Mouse (Mus musculus) C2C12 (cell line): Measurements from ENCODE around the gene Rpn2. TPM values are rescaled to one million over a fixed set of nuclear protein-coding genes. Genes with fewer than 3 reads are reported as not detected.

Experiments used
- H3K27me3 ChIP-seq: one replicate; pipeline ENCODE4 v1.6.1; 2011; ENCODE audit not compliant: control insufficient read depth, insufficient read depth, insufficient read length
- H3K36me3 ChIP-seq: one replicate; pipeline ENCODE4 v1.6.1; 2011; ENCODE audit not compliant: control insufficient read depth, insufficient read depth
- H3K4me3 ChIP-seq: one replicate; pipeline ENCODE4 v1.5.1; 2011; ENCODE audit warnings: mild to moderate bottlenecking, control low read depth; ENCODE audit not compliant: poor library complexity, insufficient read depth, severe bottlenecking
- H3K79me2 ChIP-seq: one replicate; pipeline ENCODE4 v1.6.1; 2011; ENCODE audit not compliant: control insufficient read depth, insufficient read depth
- H3K79me3 ChIP-seq: one replicate; pipeline ENCODE4 v1.6.1; 2011; ENCODE audit warnings: low read depth, control low read depth
- H3ac ChIP-seq: one replicate; pipeline ENCODE3; 2011; ENCODE audit warnings: low read depth; ENCODE audit not compliant: control insufficient read depth, insufficient read length
- CEBPB ChIP-seq: IDR thresholded peaks from one replicate; pipeline ENCODE4 v1.6.1; 2011; ENCODE audit warnings: low read depth, mild to moderate bottlenecking, control low read depth, moderate library complexity
- CTCF ChIP-seq: IDR thresholded peaks from one replicate; pipeline ENCODE4 v1.5.1; 2011; ENCODE audit not compliant: control insufficient read depth, insufficient read depth, insufficient read length
- FOSL1 ChIP-seq: IDR thresholded peaks from one replicate; pipeline ENCODE4 v1.8.0; 2011; ENCODE audit warnings: mild to moderate bottlenecking, low read length; ENCODE audit not compliant: poor library complexity, insufficient read depth, severe bottlenecking
- MAX ChIP-seq: IDR thresholded peaks from one replicate; pipeline ENCODE4 v1.6.1; 2011; ENCODE audit warnings: mild to moderate bottlenecking, control low read depth
- MYOD1 ChIP-seq: IDR thresholded peaks from one replicate; pipeline ENCODE4 v1.6.1; 2011; ENCODE audit warnings: low read depth; ENCODE audit not compliant: control insufficient read depth, insufficient read length
- MYOG ChIP-seq: IDR thresholded peaks from one replicate; pipeline ENCODE4 v1.6.1; 2011; ENCODE audit not compliant: control insufficient read depth, insufficient read length; ENCODE audit errors: extremely low read depth
- USF1 ChIP-seq: IDR thresholded peaks from one replicate; pipeline ENCODE4 v1.6.1; 2011; ENCODE audit warnings: low read depth, mild to moderate bottlenecking, control low read depth, moderate library complexity
- polyA plus RNA-seq: library from polyadenylated mRNA; unstranded; fragments of >200 nt; fragmentation: generic; extraction: Trizol; gene quantifications from one replicate; pipeline ENCODE4 v1.2.1, GENCODE M21; 2012; ENCODE audit warnings: missing spikeins

Gene Rpn2
- polyA plus RNA-seq, 1 experiment: 210 TPM

- Histone ChIP-seq H3K79me2 (no peaks in the 10 kb centered on the region), H3K27me3 (peaks cover 33% of the 10 kb centered on the region), H3K36me3 (no peaks in the 10 kb centered on the region), H3K4me3 (no peak overlapping the region), H3K79me3 (no peaks in the 10 kb centered on the region), H3ac (no peak overlapping the region)
- TF ChIP-seq CEBPB (no peak), MYOD1 (no peak)
Observed at GRCm38 (mm10) chr2:157261930-157262329, 16.9 kb upstream of the Rpn2 start.

GRCm38 (mm10) chr2:157262506-157262905 is 16.3 kb upstream of the Rpn2 start:
- Histone ChIP-seq H3K27me3 (peaks cover 33% of the 10 kb centered on the region), H3K36me3 (no peaks in the 10 kb centered on the region), H3K79me3 (no peaks in the 10 kb centered on the region), H3ac (no peak overlapping the region), H3K79me2 (no peaks in the 10 kb centered on the region), H3K4me3 (no peak overlapping the region)
- TF ChIP-seq FOSL1 (no peak), USF1 (no peak), MYOG (no peak), CTCF (no peak), CEBPB (no peak), MYOD1 (no peak), MAX (no peak)

GRCm38 (mm10) chr2:157263101-157263500 is 15.7 kb upstream of the Rpn2 start:
- H3K4me3 ChIP-seq: no peak overlapping the region
- no peaks in the 10 kb centered on the region for H3K79me3 ChIP-seq
- H3ac ChIP-seq: no peak overlapping the region
- H3K36me3 ChIP-seq: no peaks in the 10 kb centered on the region
- no peaks in the 10 kb centered on the region for H3K79me2 ChIP-seq
- H3K27me3 ChIP-seq: peaks cover 33% of the 10 kb centered on the region
- no peak for TF ChIP-seq CEBPB
- TF ChIP-seq MYOD1: no peak
- no peak for TF ChIP-seq MAX
- no peak for TF ChIP-seq FOSL1

GRCm38 (mm10) chr2:157263832-157264231 is 15.0 kb upstream of the Rpn2 start:
- Histone ChIP-seq H3K27me3 (peaks cover 33% of the 10 kb centered on the region), H3K79me2 (no peaks in the 10 kb centered on the region), H3K79me3 (no peaks in the 10 kb centered on the region), H3ac (no peak overlapping the region), H3K36me3 (no peaks in the 10 kb centered on the region), H3K4me3 (no peak overlapping the region)
- no peak for TF ChIP-seq FOSL1
- no peak for TF ChIP-seq MAX
- TF ChIP-seq MYOG: no peak

- TF ChIP-seq CTCF (no peak), CEBPB (no peak), FOSL1 (no peak), MYOD1 (no peak), USF1 (no peak), MAX (no peak), MYOG (no peak)
- Histone ChIP-seq H3K36me3 (peaks cover 24% of the 10 kb centered on the region), H3K79me2 (peaks cover 54% of the 10 kb centered on the region), H3K4me3 (peak within 1 kb of the TSS; percentile 84), H3K79me3 (peaks cover 44% of the 10 kb centered on the region), H3ac (peak within 1 kb of the TSS; percentile 98), H3K27me3 (no peaks in the 10 kb centered on the region)
Observed at GRCm38 (mm10) chr2:157279416-157279800, 591 bp downstream of the Rpn2 start, which contains the start of gene Mroh8. Gene Mroh8 (minus strand): TSS chr2:157279549.

- no peak for TF ChIP-seq CTCF
- TF ChIP-seq FOSL1: no peak
- TF ChIP-seq MYOG: no peak
- no peak for TF ChIP-seq USF1
- no peak for TF ChIP-seq CEBPB
- no peak for TF ChIP-seq MAX
- no peak for TF ChIP-seq MYOD1
- Histone ChIP-seq H3K4me3 (no peak overlapping the region), H3ac (no peak overlapping the region), H3K79me3 (peaks cover 49% of the 10 kb centered on the region), H3K27me3 (no peaks in the 10 kb centered on the region), H3K79me2 (peaks cover 88% of the 10 kb centered on the region), H3K36me3 (peaks cover 58% of the 10 kb centered on the region)
Observed at GRCm38 (mm10) chr2:157283321-157283720, 4.5 kb downstream of the Rpn2 start.
